Mouse (Mus musculus) gastrocnemius, postnatal 4 days (tissue): ENCODE measurements around the gene Endou. TPM values are rescaled to one million over a fixed set of nuclear protein-coding genes. Genes with fewer than 3 reads are reported as not detected.

Experiments used
- DNase-seq, 2 experiments: peaks; one replicate each; pipeline ENCODE4 v3.0.0; 2021 to 2022; ENCODE audit warnings: low spot score in 2 of 2, mixed read lengths in 2 of 2
- total RNA-seq, 2 experiments: library from RNA; stranded (reverse); gene quantifications; 2 replicates each; pipeline ENCODE4 v1.2.3; 2021

Endou gene
- total RNA-seq, 2 experiments from 2014 or later: 0.74 to 0.86 TPM

DNA sequence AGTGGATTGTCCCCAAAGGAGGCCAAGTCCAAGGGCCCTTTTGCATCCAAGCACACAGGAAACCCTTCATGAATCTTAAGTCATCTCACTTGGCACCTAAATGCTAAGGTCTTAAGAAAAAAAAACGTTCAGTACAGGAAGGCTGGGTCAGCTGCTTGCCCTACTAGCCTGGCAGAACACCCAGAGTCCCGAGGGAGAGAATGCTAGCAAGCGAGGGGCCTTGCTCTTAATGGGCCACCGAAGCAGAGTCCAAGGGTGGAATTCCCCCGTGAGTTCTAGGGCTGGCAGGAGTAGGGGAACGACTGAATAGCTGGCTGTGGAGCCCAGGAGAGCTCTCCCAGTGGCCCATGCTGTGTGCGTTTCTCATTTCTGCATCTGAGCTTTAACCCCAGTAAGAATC is 2.3 kb downstream of the Endou start:
- DNase-seq: no peak

- DNase-seq: no peak
These were observed 2.7 kb downstream of the Endou start for GRCm38 (mm10) chr15:97728394-97728793.

GRCm38 (mm10) chr15:97727520-97727919 is 3.6 kb downstream of the Endou start:
- no peak for DNase-seq

GRCm38 (mm10) chr15:97727048-97727447 is 4.1 kb downstream of the Endou start:
- DNase-seq: no peak

GRCm38 (mm10) chr15:97726310-97726709 is 4.8 kb downstream of the Endou start:
- no peak for DNase-seq

DNA sequence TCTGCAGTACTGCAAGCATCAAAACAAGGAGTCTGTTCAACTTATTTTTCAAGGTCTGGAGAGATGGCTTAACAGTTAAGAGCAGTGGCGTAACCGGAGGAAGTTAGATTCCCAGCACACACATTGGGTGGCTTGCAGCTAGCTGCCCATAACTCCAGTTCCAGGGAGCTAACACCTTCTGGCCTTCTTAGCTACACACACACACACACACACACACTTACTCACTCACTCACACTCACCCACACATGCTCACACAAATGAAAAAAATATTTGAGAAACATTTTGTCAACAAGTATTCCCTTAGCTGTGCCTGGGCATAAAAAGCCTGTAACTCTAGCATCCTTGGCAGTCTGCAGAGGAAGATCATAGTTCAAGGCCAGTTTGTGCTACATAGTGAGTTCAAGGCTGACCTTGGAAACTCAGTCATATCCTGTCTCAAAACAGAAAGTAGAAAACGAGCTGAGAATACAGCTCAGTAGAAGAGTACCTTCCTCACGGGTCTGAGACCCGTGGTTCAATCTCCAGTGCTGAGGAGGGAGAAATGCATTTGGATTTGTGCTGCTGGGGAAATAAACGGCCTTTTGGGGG is 5.8 kb downstream of the Endou start:
- DNase-seq: no peak

DNA sequence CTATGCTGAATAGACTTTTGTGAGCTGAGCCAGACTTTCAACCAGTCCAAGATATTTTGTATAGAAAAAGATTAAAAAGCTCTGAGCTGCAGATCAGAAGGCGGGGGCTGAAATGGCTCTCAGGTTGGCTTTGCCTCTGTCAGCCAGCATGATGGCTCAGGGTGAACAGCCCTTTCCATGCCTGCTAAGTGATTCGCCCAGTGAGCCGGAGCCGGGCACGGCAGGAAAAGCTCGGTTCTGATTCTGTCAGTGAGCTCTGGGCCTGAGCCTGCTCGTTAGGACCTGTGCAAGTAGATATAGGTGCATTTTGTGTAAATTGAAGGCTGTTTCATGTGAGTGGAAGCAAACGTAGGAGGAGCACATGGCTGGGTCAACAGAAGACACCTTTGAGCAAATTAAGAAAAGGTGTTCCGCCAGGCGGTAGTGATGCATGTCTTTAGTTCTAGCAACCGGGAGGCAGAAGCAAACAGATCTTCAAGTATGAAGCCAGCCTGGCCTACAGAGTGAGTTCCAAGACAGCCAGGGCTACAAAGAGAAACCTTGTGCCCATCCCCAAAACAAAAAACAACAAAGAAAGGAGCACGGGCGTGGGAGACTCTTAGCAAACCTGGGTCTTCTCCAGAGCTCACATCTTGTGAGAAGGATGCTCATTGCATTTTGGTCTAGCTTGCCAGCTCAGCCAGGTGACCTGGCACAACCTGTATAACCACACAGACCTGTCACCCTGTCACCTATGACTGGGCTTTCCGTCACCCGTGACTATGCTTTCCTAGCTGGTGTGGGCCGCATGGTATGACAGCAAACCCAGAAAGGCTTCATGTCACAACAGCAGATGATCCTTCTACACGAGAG is 6.6 kb downstream of the Endou start:
- DNase-seq: no peak

- no peak for DNase-seq
These were observed 7.4 kb downstream of the Endou start for GRCm38 (mm10) chr15:97723536-97724345.

DNA sequence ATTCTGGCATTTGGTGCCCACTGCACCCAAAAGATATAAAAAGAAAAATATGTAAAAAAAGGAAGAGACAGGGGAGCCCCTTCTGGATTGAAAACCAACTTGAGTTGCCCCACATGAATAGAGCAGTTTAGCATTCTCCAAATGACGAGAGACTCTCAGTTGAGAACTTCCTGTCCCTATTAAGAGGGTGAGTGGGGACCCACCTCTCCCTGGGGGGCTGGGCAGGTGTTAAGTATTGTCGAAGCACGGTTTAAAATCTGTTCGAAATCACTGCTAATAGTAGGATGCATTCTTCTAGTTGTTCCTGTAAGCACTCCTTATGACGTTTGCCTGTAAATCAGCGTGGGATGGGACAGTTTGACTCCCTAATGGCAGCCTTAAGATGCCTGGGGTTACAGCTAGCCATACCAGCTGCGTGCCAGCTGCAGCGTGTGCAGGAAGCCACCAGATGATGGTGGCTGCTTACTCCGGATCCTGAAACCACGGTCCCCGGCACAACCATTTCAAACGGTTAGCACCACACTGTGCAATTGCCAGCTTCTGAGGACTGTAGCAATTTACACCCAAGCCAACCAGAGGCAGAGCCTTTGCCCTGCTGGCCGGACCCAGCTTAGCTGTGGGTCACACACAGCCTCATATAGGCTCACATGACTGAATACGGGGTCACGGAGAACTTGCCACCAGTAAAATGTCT is 10.0 kb downstream of the Endou start:
- no peak for DNase-seq

- DNase-seq: no peak
These were observed 11.0 kb downstream of the Endou start for GRCm38 (mm10) chr15:97720026-97720675.

DNA sequence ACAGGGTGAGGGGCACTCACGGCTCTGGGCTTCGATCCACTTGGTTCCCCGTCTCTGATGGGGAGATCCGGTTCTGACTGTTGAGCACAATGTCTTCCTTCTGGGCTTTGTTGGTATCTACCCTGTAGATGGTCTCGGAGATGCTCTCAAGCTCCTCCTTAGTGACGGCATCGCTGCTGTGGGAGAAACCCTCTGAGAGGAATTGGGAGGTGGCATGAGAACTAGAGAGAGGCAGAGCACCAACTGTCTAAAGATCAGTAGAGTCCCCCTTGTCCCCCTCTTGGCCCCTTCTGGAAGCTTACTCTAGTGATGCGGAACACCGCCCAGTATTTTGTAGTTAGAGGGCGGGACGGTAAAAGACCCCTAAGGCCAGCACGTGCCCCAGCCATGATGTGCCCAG is 11.6 kb downstream of the Endou start:
- DNase-seq: no peak

DNA sequence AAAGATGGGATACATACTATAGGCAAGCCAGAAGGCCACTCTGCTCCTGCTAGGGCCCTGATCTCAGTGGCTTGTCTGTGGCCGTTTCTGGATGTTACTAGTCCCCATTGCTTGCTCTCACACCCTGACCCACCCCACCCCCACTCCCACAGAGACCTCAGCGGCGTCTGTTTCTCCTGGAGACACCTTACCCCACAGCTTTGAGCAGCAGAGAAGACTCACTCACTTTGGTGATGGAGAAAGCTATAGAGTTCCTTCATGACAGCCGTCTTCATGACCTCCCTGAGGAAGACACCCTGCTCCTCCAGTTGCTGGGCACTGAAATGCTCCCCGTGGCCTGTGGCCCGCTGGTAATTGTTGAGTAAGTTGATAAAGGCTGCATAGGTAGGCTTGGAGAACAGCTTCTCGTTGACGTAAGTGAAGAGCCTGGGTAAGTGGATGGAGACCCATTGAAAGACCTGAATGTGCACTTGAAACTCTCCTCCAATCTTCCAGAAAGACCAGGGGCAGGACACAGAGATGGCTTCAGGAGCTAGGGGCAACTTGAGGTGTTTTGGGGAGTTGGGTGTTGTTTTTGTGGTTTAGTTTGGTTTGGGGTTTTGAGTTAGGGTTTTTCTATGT is 12.5 kb downstream of the Endou start:
- no peak for DNase-seq

- peak in 1 of 2 experiments; percentile 58 for DNase-seq
These were observed 13.1 kb downstream of the Endou start for GRCm38 (mm10) chr15:97717861-97718534.

DNA sequence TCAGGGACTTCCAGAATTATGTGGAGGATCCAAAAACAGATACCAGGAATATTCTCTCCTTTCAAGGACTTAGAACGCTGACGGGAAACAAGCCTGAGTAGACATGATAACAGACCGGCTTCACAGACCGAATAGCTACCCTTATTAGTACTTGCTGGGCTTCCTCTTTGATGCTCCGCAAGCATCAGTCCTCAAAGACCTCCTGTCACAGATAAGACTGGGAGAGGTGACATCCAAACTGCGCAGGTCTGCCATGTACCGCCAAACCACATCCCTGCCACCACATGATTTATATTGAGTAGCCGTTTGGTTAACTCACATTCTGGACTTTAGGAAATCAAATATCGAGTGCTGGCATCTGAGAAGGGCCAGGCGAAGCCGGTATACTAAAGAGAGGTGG is 14.4 kb downstream of the Endou start:
- DNase-seq: no peak

GRCm38 (mm10) chr15:97715734-97716133 is 15.4 kb downstream of the Endou start:
- DNase-seq: no peak

DNA sequence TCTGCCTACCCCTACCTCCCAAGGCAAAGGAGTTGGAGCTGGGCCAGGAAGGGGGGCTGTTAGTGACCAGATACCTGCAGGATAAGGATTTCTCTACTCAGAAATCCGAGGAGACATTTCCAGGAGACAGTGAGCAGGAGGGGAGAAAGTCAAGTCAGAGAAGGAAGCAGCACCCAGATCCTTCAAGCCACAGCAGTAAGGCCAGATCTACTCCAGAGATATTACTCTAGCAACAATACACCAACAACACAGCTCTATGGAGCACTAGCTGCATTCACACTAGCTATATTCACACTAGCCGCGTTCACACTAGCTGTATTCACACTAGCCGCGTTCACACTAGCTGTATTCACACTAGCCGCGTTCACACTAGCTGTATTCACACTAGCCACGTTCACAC is 16.1 kb downstream of the Endou start:
- no peak for DNase-seq

GRCm38 (mm10) chr15:97712546-97712945 is 18.6 kb downstream of the Endou start:
- no peak for DNase-seq

- no peak for DNase-seq
These were observed 20.2 kb downstream of the Endou start for GRCm38 (mm10) chr15:97710906-97711305.

DNA sequence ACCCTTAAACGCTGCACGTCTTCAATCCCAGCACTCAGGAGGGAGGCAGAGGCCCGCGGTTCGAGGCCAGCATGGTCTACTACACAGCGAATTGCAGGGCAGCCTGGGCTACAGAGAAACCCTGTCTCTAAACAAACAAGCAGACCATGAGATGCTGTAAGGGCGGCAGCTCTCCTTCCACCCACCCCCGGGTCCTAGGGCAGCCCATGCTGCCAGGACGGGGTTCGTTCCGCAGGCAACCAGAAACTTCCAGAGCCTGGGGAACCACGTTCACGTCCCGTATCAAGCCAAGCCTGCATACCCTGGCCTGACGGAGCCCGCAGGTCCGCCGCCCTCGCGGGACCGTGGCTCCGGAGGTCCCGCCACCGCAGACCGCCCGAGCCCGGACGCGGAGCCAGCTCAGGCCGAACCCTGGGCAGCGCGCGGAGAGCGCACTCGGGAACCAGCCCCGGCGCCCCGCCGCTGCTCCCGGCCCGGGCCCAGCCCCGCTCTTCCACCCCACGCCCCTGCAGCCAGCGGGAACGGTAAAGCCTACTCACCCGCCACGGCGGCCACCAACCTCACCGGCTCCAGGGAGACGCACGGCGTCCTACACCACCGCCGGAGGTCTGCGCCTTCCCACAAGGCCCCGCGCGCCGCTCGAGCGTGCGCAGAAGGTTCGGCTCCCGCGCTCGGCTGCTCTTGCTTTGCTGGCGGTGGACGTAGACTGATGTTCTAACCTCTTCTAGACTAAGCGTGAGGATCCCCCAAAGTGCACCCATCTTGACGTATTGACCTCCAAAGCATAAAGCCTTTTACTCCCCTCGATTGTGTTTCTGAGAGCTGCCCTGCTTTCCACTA is 25.7 kb downstream of the Endou start, which contains the start of gene Rpap3:
TSS of gene Rpap3 (minus strand) at position 615 of the 840 bp plus-strand sequence.
- peak; percentile 75 to 87 for DNase-seq
